30 mouse cellular contexts compared by ENCODE assay signal in genomic region chr11:67973225-67973624, GRCm38 (mm10). TPM values are rescaled to one million over a fixed set of nuclear protein-coding genes. Genes with fewer than 3 reads are reported as not detected.
DNase-seq lines count a peak whose midpoint lies in the region; ATAC-seq lines count a peak whose summit lies in the region.
"Had no signal": no experiment of that assay in that cellular context is flagged by ENCODE, and none has a peak within 500 bp of the region (broad histone marks: within the 10 kb centered on the region; RNA-seq: fewer than 3 reads in every experiment).

No protein-coding gene starts in this region.

- peak overlapping the region; percentile 82 for H3K27ac ChIP-seq in heart, embryonic 10.5 days
- peak overlapping the region; percentile 87 for H3K27ac ChIP-seq in heart, embryonic 15.5 days
- H3K27ac ChIP-seq in lung, embryonic 15.5 days = peak overlapping the region; percentile 46; the same call in 1 of the 2 replicates
- H3K27ac ChIP-seq: forebrain, embryonic 10.5 days; forebrain, embryonic 15.5 days; hindbrain, embryonic 14.5 days; liver, embryonic 12.5 days had no signal

- no peaks in the 10 kb centered on the region for H3K27me3 ChIP-seq in heart, embryonic 10.5 days (ENCODE audit: insufficient read depth, poor library complexity, severe bottlenecking)
- no peaks in the 10 kb centered on the region for H3K27me3 ChIP-seq in heart, embryonic 15.5 days
- no peaks in the 10 kb centered on the region for H3K27me3 ChIP-seq in lung, embryonic 15.5 days
- H3K27me3 ChIP-seq: forebrain, embryonic 15.5 days; liver, embryonic 12.5 days had no signal

- H3K4me1 ChIP-seq in heart, embryonic 10.5 days = peaks cover 17% of the 10 kb centered on the region
- peaks cover 14% of the 10 kb centered on the region for H3K4me1 ChIP-seq in heart, embryonic 15.5 days (replicated peaks)
- peaks cover 8% of the 10 kb centered on the region; the same call in 1 of the 2 replicates for H3K4me1 ChIP-seq in lung, embryonic 15.5 days
- H3K4me1 ChIP-seq: forebrain, embryonic 10.5 days; forebrain, embryonic 15.5 days; liver, embryonic 12.5 days had no signal

- H3K4me3 ChIP-seq in heart, embryonic 10.5 days = no peak overlapping the region
- no peak overlapping the region for H3K4me3 ChIP-seq in heart, embryonic 15.5 days
- H3K4me3 ChIP-seq in lung, embryonic 15.5 days = no peak overlapping the region
- H3K4me3 ChIP-seq: forebrain, embryonic 10.5 days; forebrain, embryonic 15.5 days; liver, embryonic 12.5 days had no signal

- no peak overlapping the region for H3K4me2 ChIP-seq in heart, embryonic 15.5 days
- H3K4me2 ChIP-seq in lung, embryonic 15.5 days = no peak overlapping the region
- H3K4me2 ChIP-seq: forebrain, embryonic 15.5 days; hindbrain, embryonic 14.5 days; liver, embryonic 12.5 days; midbrain, embryonic 11.5 days had no signal

- H3K9ac ChIP-seq in heart, embryonic 15.5 days = no peak overlapping the region
- H3K9ac ChIP-seq in lung, embryonic 15.5 days = no peak overlapping the region
- H3K9ac ChIP-seq: forebrain, embryonic 15.5 days; hindbrain, embryonic 14.5 days; liver, embryonic 12.5 days; liver, postnatal 0 days had no signal

- no peaks in the 10 kb centered on the region for H3K9me3 ChIP-seq in heart, embryonic 10.5 days
- H3K9me3 ChIP-seq in heart, embryonic 15.5 days (replicated peaks) = no peaks in the 10 kb centered on the region
- H3K9me3 ChIP-seq in lung, embryonic 15.5 days = no peaks in the 10 kb centered on the region
- H3K9me3 ChIP-seq: forebrain, embryonic 10.5 days; forebrain, embryonic 15.5 days; G1E; liver, embryonic 12.5 days had no signal

- WGBS in heart, embryonic 10.5 days = 81% methylated on average over 5 of the region's 5 CpGs
- WGBS in heart, embryonic 15.5 days = 69% methylated on average over 5 of the region's 5 CpGs
- 51% methylated on average over 5 of the region's 5 CpGs for WGBS in lung, embryonic 15.5 days

- no peak for DNase-seq in heart, embryonic 10.5 days (ENCODE audit: low spot score)
- DNase-seq in heart, postnatal 25 days (ENCODE audit: low spot score) = no peak
- DNase-seq in heart, adult 9 months (ENCODE audit: low spot score in 2 of 2) = no peak
- no peak for DNase-seq in lung, postnatal 14 days
- DNase-seq in spleen, postnatal 10 days (ENCODE audit: low spot score in 2 of 2) = no peak
- DNase-seq: adrenal gland, adult 8-10 months; cerebellum, adult 2 months; cerebellum, postnatal 14 days; gastrocnemius, postnatal 36 days; heart, postnatal 14 days; kidney, adult 9 months; kidney, postnatal 10 days; layer of hippocampus, postnatal 36 days; left cerebral cortex, postnatal 4 days; liver, postnatal 0 days; right cerebral cortex, postnatal 25 days; thymus, postnatal 4 days had no signal

- intact Hi-C loops in heart, postnatal 25 days (cut with DNase I) = no loop called here

- no peak for ATAC-seq in heart, embryonic 15.5 days (replicated peaks; ENCODE audit: insufficient number of reproducible peaks, insufficient read depth, low FRiP score, low read depth)
- no peak for ATAC-seq in lung, embryonic 15.5 days (ENCODE audit: borderline replicate concordance, extremely low read depth, low FRiP score, low TSS enrichment)
- ATAC-seq: forebrain, embryonic 15.5 days; intestine, postnatal 0 days; liver, embryonic 12.5 days; liver, postnatal 0 days; midbrain, embryonic 16.5 days had no signal

- H3K36me3 ChIP-seq in heart, embryonic 10.5 days = peaks cover 25% of the 10 kb centered on the region
- peaks cover 17% of the 10 kb centered on the region for H3K36me3 ChIP-seq in heart, embryonic 15.5 days
- 0 out of 2 replicates have a peak, but pooled peaks cover 4% of the 10 kb centered on the region for H3K36me3 ChIP-seq in lung, embryonic 15.5 days

RNA-seq across cellular contexts. Expression of gene Stx8, which starts 7.2 kb away (rescaled TPM):
- polyA plus RNA-seq in heart, embryonic 10.5 days (2016; fragmentation: Nextera tagmentation; extraction: Ambion mirVana) = 53.3 and 57.1 TPM in 2 replicates
- 10 to 100 TPM; 26.7 to 30.1 TPM for total RNA-seq in heart, postnatal 25 days (2021)
- 45.4 and 61.7 TPM in 2 replicates for polyA plus RNA-seq in heart, embryonic 15.5 days (2015; fragmentation: Nextera tagmentation; extraction: Ambion mirVana)
- polyA plus RNA-seq in lung, embryonic 15.5 days (2015; fragmentation: Nextera tagmentation; extraction: Ambion mirVana) = 52.1 and 54.7 TPM in 2 replicates

RNA-seq across cellular contexts. Expression of gene Cfap52, which starts 7.8 kb away (rescaled TPM):
- polyA plus RNA-seq in heart, embryonic 10.5 days (2016; fragmentation: Nextera tagmentation; extraction: Ambion mirVana) = 0.35 and 0.48 TPM in 2 replicates
- not detected for total RNA-seq in heart, postnatal 25 days (2021)
- polyA plus RNA-seq in heart, embryonic 15.5 days (2015; fragmentation: Nextera tagmentation; extraction: Ambion mirVana) = 0.28 and 0.42 TPM in 2 replicates
- polyA plus RNA-seq in lung, embryonic 15.5 days (2015; fragmentation: Nextera tagmentation; extraction: Ambion mirVana) = 4.0 and 6.1 TPM in 2 replicates
- total RNA-seq: adrenal gland, adult 8-10 months; G1E; megakaryocyte, adult 5-6 weeks; neutrophil, adult 5-6 weeks had no signal
- polyA plus RNA-seq: embryonic facial prominence, embryonic 11.5 days; G1E; liver, embryonic 12.5 days; liver, postnatal 0 days had no signal

RNA-seq across cellular contexts. Expression of gene Usp43, which starts 51.3 kb away (rescaled TPM):
- polyA plus RNA-seq in heart, embryonic 10.5 days (2016; fragmentation: Nextera tagmentation; extraction: Ambion mirVana) = 0.24 and 0.36 TPM in 2 replicates
- 1 to 10 TPM; 2.0 to 2.8 TPM for total RNA-seq in heart, postnatal 25 days (2021)
- 0.86 and 0.95 TPM in 2 replicates for polyA plus RNA-seq in heart, embryonic 15.5 days (2015; fragmentation: Nextera tagmentation; extraction: Ambion mirVana)
- polyA plus RNA-seq in lung, embryonic 15.5 days (2015; fragmentation: Nextera tagmentation; extraction: Ambion mirVana) = 3.2 and 3.7 TPM in 2 replicates
- total RNA-seq: megakaryocyte, adult 5-6 weeks; neutrophil, adult 5-6 weeks had no signal
- polyA plus RNA-seq: G1E; liver, postnatal 0 days had no signal
